In the genomic region with DNA sequence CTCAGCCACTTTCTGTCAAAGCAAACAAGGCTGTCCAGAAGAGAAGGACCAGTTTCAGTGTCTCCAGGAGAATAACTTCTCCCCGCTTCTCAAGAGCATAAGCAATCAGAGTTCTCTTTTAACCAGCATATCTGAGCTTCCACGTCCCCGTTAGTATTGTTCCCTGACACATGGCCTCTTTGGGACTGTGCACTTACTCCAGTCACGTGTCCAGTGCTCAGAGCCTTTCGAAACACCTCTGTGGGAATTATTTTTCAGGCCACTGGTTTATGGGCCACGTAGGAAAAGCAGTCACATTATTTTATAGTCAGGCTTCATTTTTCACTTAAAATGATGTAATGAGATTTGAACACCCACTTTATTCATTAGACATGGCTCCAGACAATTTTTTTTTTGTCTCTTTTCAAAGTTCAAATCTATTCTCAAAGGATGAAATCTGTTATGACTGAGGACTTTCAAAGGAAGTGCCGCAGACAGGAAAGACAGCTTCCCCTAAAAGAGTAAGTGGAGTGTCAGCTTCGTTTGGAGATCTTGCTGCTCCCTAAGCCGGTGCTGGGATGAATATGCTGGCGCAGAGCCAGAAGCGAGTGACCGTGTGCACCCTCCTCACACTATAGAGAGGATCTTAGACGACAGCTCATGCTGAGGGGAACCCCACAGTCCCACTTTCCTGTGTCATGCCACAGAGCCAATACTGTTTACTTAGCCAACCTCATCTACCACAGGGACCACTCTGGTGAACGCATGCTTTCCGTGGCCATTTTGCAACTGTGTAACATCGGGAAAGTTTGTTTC, we compare ENCODE assay signal across 11 mouse cellular contexts. TPM values are rescaled to one million over a fixed set of nuclear protein-coding genes. Genes with fewer than 3 reads are reported as not detected.
DNase-seq lines count a peak whose midpoint lies in the region; ATAC-seq lines count a peak whose summit lies in the region.
"Had no signal": no experiment of that assay in that cellular context is flagged by ENCODE, and none has a peak within 500 bp of the region (broad histone marks: within the 10 kb centered on the region; RNA-seq: fewer than 3 reads in every experiment).

No protein-coding gene starts in this region.

- H3K4me2 ChIP-seq in heart, embryonic 16.5 days (ENCODE audit: low read depth, low read length) = no peak overlapping the region
- no peak overlapping the region for H3K4me2 ChIP-seq in midbrain, embryonic 12.5 days (replicated peaks)
- H3K4me2 ChIP-seq: neural tube, embryonic 13.5 days had no signal

- intact Hi-C loops in heart, postnatal 25 days (cut with DNase I) = loop anchor here (5.0 to 10.0 kb wide), 3 partner anchors 65 to 597 kb away; a partner anchor contains a TSS

- no peak overlapping the region for H3K4me3 ChIP-seq in heart, embryonic 16.5 days (ENCODE audit: low read length)
- no peak overlapping the region for H3K4me3 ChIP-seq in midbrain, embryonic 12.5 days
- no peak overlapping the region for H3K4me3 ChIP-seq in midbrain, embryonic 10.5 days
- H3K4me3 ChIP-seq: neural tube, embryonic 13.5 days had no signal

- H3K9me3 ChIP-seq in heart, embryonic 16.5 days (replicated peaks; ENCODE audit: control insufficient read depth, low read length) = no peaks in the 10 kb centered on the region
- H3K9me3 ChIP-seq in midbrain, embryonic 12.5 days = no peaks in the 10 kb centered on the region
- no peaks in the 10 kb centered on the region for H3K9me3 ChIP-seq in midbrain, embryonic 10.5 days (replicated peaks)
- H3K9me3 ChIP-seq: neural tube, embryonic 13.5 days had no signal

- H3K4me1 ChIP-seq in heart, embryonic 16.5 days (ENCODE audit: control insufficient read depth, insufficient read depth, low read length) = peaks cover 41% of the 10 kb centered on the region
- peaks cover 4% of the 10 kb centered on the region; the same call in 1 of the 2 replicates for H3K4me1 ChIP-seq in midbrain, embryonic 12.5 days
- H3K4me1 ChIP-seq in midbrain, embryonic 10.5 days = peaks cover 10% of the 10 kb centered on the region

- H3K27ac ChIP-seq in heart, embryonic 16.5 days (ENCODE audit: low read length) = 0 out of 2 replicates have a peak overlapping the region, but pooled peaks have one; percentile 52
- no peak overlapping the region; the same call in 1 of the 2 replicates for H3K27ac ChIP-seq in midbrain, embryonic 12.5 days (replicated peaks)
- no peak overlapping the region for H3K27ac ChIP-seq in midbrain, embryonic 10.5 days (replicated peaks)
- H3K27ac ChIP-seq: neural tube, embryonic 13.5 days had no signal

- H3K9ac ChIP-seq in heart, embryonic 16.5 days (ENCODE audit: low read length) = no peak overlapping the region
- no peak overlapping the region for H3K9ac ChIP-seq in midbrain, embryonic 12.5 days (replicated peaks)
- H3K9ac ChIP-seq: forebrain, postnatal 0 days; neural tube, embryonic 13.5 days had no signal

- peaks cover 9% of the 10 kb centered on the region; the same call in 1 of the 2 replicates for H3K36me3 ChIP-seq in heart, embryonic 16.5 days (ENCODE audit: control insufficient read depth, insufficient read depth)
- no peaks in the 10 kb centered on the region for H3K36me3 ChIP-seq in midbrain, embryonic 12.5 days
- no peaks in the 10 kb centered on the region for H3K36me3 ChIP-seq in midbrain, embryonic 10.5 days
- H3K36me3 ChIP-seq: neural tube, embryonic 13.5 days had no signal

- no peak for ATAC-seq in heart, embryonic 16.5 days (replicated peaks; ENCODE audit: extremely low read depth, insufficient read depth, low FRiP score)
- peak; percentile 51; the same call in 1 of the 2 replicates for ATAC-seq in midbrain, embryonic 12.5 days (ENCODE audit: low FRiP score, low read depth)
- ATAC-seq: forebrain, postnatal 0 days had no signal

- WGBS in heart, embryonic 16.5 days = 39% methylated on average over 16 of the region's 16 CpGs
- 67% methylated on average over 16 of the region's 16 CpGs for WGBS in midbrain, embryonic 12.5 days
- 86% methylated on average over 16 of the region's 16 CpGs for WGBS in midbrain, embryonic 10.5 days

- no peaks in the 10 kb centered on the region for H3K27me3 ChIP-seq in heart, embryonic 16.5 days (ENCODE audit: control insufficient read depth, insufficient read depth, low read length)
- no peaks in the 10 kb centered on the region for H3K27me3 ChIP-seq in midbrain, embryonic 12.5 days
- no peaks in the 10 kb centered on the region for H3K27me3 ChIP-seq in midbrain, embryonic 10.5 days (ENCODE audit: low read depth, poor library complexity, severe bottlenecking)
- H3K27me3 ChIP-seq: neural tube, embryonic 13.5 days had no signal

- peak; percentile 38 for DNase-seq in adrenal gland, postnatal 10 days
- no peak for DNase-seq in adrenal gland, postnatal 14 days
- no peak for DNase-seq in heart, postnatal 25 days (ENCODE audit: low spot score)
- no peak for DNase-seq in midbrain, embryonic 10.5 days (ENCODE audit: low spot score)
- peak; percentile 50 for DNase-seq in lung, postnatal 25 days (ENCODE audit: low spot score)
- no peak for DNase-seq in thymus, postnatal 0 days (ENCODE audit: low spot score)
- DNase-seq: forebrain, postnatal 0 days; thymus, postnatal 14 days had no signal

RNA-seq across cellular contexts. Expression of a gene that starts 10.3 kb away (rescaled TPM):
- 1 to 10 TPM; 8.4 to 9.0 TPM for total RNA-seq in adrenal gland, postnatal 10 days (2021)
- 6.6 and 7.0 TPM in 2 replicates for total RNA-seq in adrenal gland, postnatal 14 days (2021)
- polyA plus RNA-seq in heart, embryonic 16.5 days (2015; fragmentation: Nextera tagmentation; extraction: Ambion mirVana) = 28.3 and 31.9 TPM in 2 replicates
- 1 to 10 TPM; 6.1 to 6.6 TPM for total RNA-seq in heart, postnatal 25 days (2021)
- polyA plus RNA-seq in midbrain, embryonic 12.5 days (2016; fragmentation: Nextera tagmentation; extraction: Ambion mirVana) = 43.4 and 53.4 TPM in 2 replicates
- 54.9 and 62.3 TPM in 2 replicates for polyA plus RNA-seq in midbrain, embryonic 10.5 days (2016; fragmentation: Nextera tagmentation; extraction: Ambion mirVana)
- 46.1 and 47.1 TPM in 2 replicates for polyA plus RNA-seq in thymus, postnatal 0 days (2015; fragmentation: Nextera tagmentation; extraction: Ambion mirVana)

RNA-seq across cellular contexts. Expression of a gene that starts 10.7 kb away (rescaled TPM):
- total RNA-seq in adrenal gland, postnatal 10 days (2021) = 100 to 1,000 TPM; 137 to 157 TPM
- total RNA-seq in adrenal gland, postnatal 14 days (2021) = 99.1 and 125 TPM in 2 replicates
- polyA plus RNA-seq in heart, embryonic 16.5 days (2015; fragmentation: Nextera tagmentation; extraction: Ambion mirVana) = 291 and 294 TPM in 2 replicates
- total RNA-seq in heart, postnatal 25 days (2021) = 100 to 1,000 TPM; 235 to 244 TPM
- 36.0 and 40.3 TPM in 2 replicates for polyA plus RNA-seq in midbrain, embryonic 12.5 days (2016; fragmentation: Nextera tagmentation; extraction: Ambion mirVana)
- 66.6 and 67.7 TPM in 2 replicates for polyA plus RNA-seq in midbrain, embryonic 10.5 days (2016; fragmentation: Nextera tagmentation; extraction: Ambion mirVana)
- polyA plus RNA-seq in thymus, postnatal 0 days (2015; fragmentation: Nextera tagmentation; extraction: Ambion mirVana) = 42.0 and 42.9 TPM in 2 replicates

Comparison
In these comparisons a context has a peak if more than half of its experiments do, and no peak if none do; other contexts are left out.
1. DNase-seq: peak in adrenal gland, postnatal 10 days (single experiment) and lung, postnatal 25 days (single experiment); none in adrenal gland, postnatal 14 days (single experiment), heart, postnatal 25 days (single experiment), midbrain, embryonic 10.5 days (single experiment) and thymus, postnatal 0 days (single experiment).